Mouse (Mus musculus) intestine, postnatal 0 days (tissue): Measurements from ENCODE around the gene Rspo1. TPM values are rescaled to one million over a fixed set of nuclear protein-coding genes. Genes with fewer than 3 reads are reported as not detected.

ENCODE experiments used
- ATAC-seq: fragments of 200-750 bp; cut with Nextera tagmentation; 2 replicates; pipeline ENCODE4 v1.8.0; 2017; ENCODE audit warnings: mild to moderate bottlenecking, moderate TSS enrichment, moderate library complexity
- H3K27ac ChIP-seq: fragments of 300-500 bp; sonication (generic); 2 replicates; pipeline ENCODE4 v1.5.1; 2014; ENCODE audit warnings: mild to moderate bottlenecking, low read depth, low read length, moderate library complexity
- H3K27me3 ChIP-seq: fragments of 300-500 bp; sonication (generic); replicated peaks from 2 replicates; pipeline ENCODE4 v1.6.1; 2014; ENCODE audit warnings: low read length, mixed read lengths; ENCODE audit not compliant: control insufficient read depth, insufficient read depth
- H3K36me3 ChIP-seq: fragments of 300-500 bp; sonication (generic); 2 replicates; pipeline ENCODE4 v1.6.1; 2014; ENCODE audit warnings: mild to moderate bottlenecking, moderate library complexity; ENCODE audit not compliant: control insufficient read depth, insufficient read depth
- H3K4me1 ChIP-seq: fragments of 300-500 bp; sonication (generic); replicated peaks from 2 replicates; pipeline ENCODE4 v1.6.1; 2014; ENCODE audit warnings: antibody characterized with exemption, low read length, mixed read lengths; ENCODE audit not compliant: control insufficient read depth, insufficient read depth
- H3K4me2 ChIP-seq: fragments of 300-500 bp; sonication (generic); replicated peaks from 2 replicates; pipeline ENCODE4 v1.6.1; 2014; ENCODE audit warnings: low read depth, mild to moderate bottlenecking, moderate library complexity
- H3K4me3 ChIP-seq: fragments of 300-500 bp; sonication (generic); 2 replicates; pipeline ENCODE4 v1.5.1; 2014; ENCODE audit warnings: low read depth, low read length
- H3K9ac ChIP-seq: fragments of 300-500 bp; sonication (generic); 2 replicates; pipeline ENCODE4 v1.6.1; 2014; ENCODE audit warnings: mild to moderate bottlenecking, low read depth, low read length
- H3K9me3 ChIP-seq: fragments of 300-500 bp; sonication (generic); 2 replicates; pipeline ENCODE4 v1.6.1; 2016; ENCODE audit warnings: mixed run types; ENCODE audit not compliant: control insufficient read depth
- CTCF ChIP-seq: sonication (generic); IDR thresholded peaks from 2 replicates; pipeline ENCODE4 v1.5.1; 2016; ENCODE audit warnings: low read depth, mild to moderate bottlenecking, control low read depth, antibody characterized with exemption, moderate library complexity
- WGBS: fragments of 180-500 bp; shearing (Covaris S2); extraction: QIAGEN DNeasy Blood & Tissue Kit; methylation state at CpG from one replicate; pipeline ENCODE4 v1.1.7; 2014; 5-methylcytosine and 5-hydroxymethylcytosine counted together
- polyA plus RNA-seq: library from polyadenylated mRNA; unstranded; fragments of >200 nt; fragmentation: Nextera tagmentation; extraction: Ambion mirVana; gene quantifications from 2 replicates; pipeline ENCODE4 v1.2.1, GENCODE M21; 2015

The Rspo1 gene
- polyA plus RNA-seq, 1 experiment from 2014 or later: 5.7 TPM

DNA sequence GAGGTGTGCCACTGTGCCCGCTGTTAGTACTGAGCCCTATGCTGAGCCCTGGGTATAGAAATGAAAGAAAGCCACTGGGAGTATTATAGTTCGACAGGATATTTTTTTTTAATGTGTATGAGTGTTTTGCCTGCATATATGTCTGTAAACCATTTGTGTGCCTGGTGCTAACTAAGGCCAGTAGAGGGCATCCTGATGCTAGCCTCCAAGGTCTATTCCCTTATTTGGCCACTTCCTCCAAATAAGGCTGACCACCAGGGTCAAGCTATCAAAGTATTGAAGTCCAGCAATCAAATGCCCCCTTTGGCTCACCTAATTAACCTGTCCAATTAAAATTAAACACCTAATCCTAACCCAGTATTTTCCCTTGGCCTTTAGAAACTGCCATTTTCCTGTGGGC is 41.3 kb upstream of the Rspo1 start:
- no peaks in the 10 kb centered on the region for H3K4me1 ChIP-seq
- H3K9ac ChIP-seq: no peak overlapping the region
- 66% methylated on average over 2 of the region's 2 CpGs for WGBS
- H3K36me3 ChIP-seq: peaks cover 18% of the 10 kb centered on the region; the same call in 1 of the 2 replicates
- TF ChIP-seq CTCF: peak; percentile 68
- no peak for ATAC-seq
- no peak overlapping the region for H3K4me2 ChIP-seq
- H3K9me3 ChIP-seq: no peaks in the 10 kb centered on the region
- H3K4me3 ChIP-seq: no peak overlapping the region
- H3K27me3 ChIP-seq: no peaks in the 10 kb centered on the region
- no peak overlapping the region for H3K27ac ChIP-seq

- ATAC-seq: no peak
- no peaks in the 10 kb centered on the region for H3K4me1 ChIP-seq
- 88% methylated on average over 3 of the region's 3 CpGs for WGBS
- H3K36me3 ChIP-seq: no peaks in the 10 kb centered on the region
- no peak overlapping the region for H3K4me3 ChIP-seq
- H3K9me3 ChIP-seq: no peaks in the 10 kb centered on the region
- no peak for TF ChIP-seq CTCF
- H3K27ac ChIP-seq: no peak overlapping the region
- no peaks in the 10 kb centered on the region for H3K27me3 ChIP-seq
- no peak overlapping the region for H3K9ac ChIP-seq
- no peak overlapping the region for H3K4me2 ChIP-seq
Observed at GRCm38 (mm10) chr4:124949488-124949887, 36.7 kb upstream of the Rspo1 start.

- no peaks in the 10 kb centered on the region for H3K9me3 ChIP-seq
- ATAC-seq: no peak
- H3K27ac ChIP-seq: no peak overlapping the region
- no peaks in the 10 kb centered on the region for H3K4me1 ChIP-seq
- H3K9ac ChIP-seq: no peak overlapping the region
- H3K27me3 ChIP-seq: no peaks in the 10 kb centered on the region
- no peak overlapping the region; the same call in 1 of the 2 replicates for H3K4me2 ChIP-seq
- no peak for TF ChIP-seq CTCF
- H3K36me3 ChIP-seq: no peaks in the 10 kb centered on the region
- H3K4me3 ChIP-seq: no peak overlapping the region
- WGBS: 40% methylated on average over 21 of the region's 21 CpGs
Observed at GRCm38 (mm10) chr4:124950181-124951035, 35.8 kb upstream of the Rspo1 start.

DNA sequence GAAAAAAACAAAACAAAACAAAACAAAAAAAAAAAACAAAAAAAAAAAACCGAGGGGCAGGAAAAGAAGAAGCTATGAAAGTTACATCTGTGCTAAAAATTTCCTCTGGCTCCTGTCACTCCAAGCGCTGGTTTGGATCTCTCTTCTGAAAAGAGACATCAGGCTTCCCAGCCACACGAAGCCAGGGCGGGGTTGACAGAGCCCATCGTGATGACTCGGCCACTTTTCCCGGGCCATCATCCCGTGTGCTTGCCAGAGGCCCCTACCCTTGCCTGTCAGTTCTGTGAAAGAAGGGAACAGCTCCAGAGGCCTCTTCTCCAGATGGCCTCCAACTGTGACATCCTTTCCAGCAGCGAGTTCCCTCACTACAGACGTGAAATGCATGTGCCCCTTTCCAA is 35.2 kb upstream of the Rspo1 start:
- 32% methylated on average over 10 of the region's 10 CpGs for WGBS

GRCm38 (mm10) chr4:124953546-124953945 is 32.7 kb upstream of the Rspo1 start:
- WGBS: 54% methylated on average over 4 of the region's 4 CpGs
- no peaks in the 10 kb centered on the region for H3K36me3 ChIP-seq
- H3K4me2 ChIP-seq: no peak overlapping the region
- no peak overlapping the region for H3K27ac ChIP-seq
- no peak overlapping the region for H3K9ac ChIP-seq
- no peak for ATAC-seq
- no peaks in the 10 kb centered on the region for H3K27me3 ChIP-seq
- H3K9me3 ChIP-seq: no peaks in the 10 kb centered on the region
- no peak overlapping the region for H3K4me3 ChIP-seq
- TF ChIP-seq CTCF: no peak
- H3K4me1 ChIP-seq: no peaks in the 10 kb centered on the region

More for the DNA sequence above, 35.2 kb upstream of the Rspo1 start:
- Histone ChIP-seq H3K27me3 (no peaks in the 10 kb centered on the region), H3K4me2 (no peak overlapping the region), H3K36me3 (no peaks in the 10 kb centered on the region), H3K27ac (no peak overlapping the region), H3K4me1 (no peaks in the 10 kb centered on the region), H3K9me3 (no peaks in the 10 kb centered on the region), H3K9ac (no peak overlapping the region), H3K4me3 (no peak overlapping the region)
- no peak for TF ChIP-seq CTCF
- no peak for ATAC-seq

GRCm38 (mm10) chr4:124957284-124957683 is 28.9 kb upstream of the Rspo1 start:
- no peak for ATAC-seq
- no peak overlapping the region for H3K4me2 ChIP-seq
- 74% methylated on average over 2 of the region's 2 CpGs for WGBS

More at GRCm38 (mm10) chr4:124957284-124957683, 28.9 kb upstream of the Rspo1 start:
- no peak overlapping the region for H3K9ac ChIP-seq
- no peaks in the 10 kb centered on the region for H3K27me3 ChIP-seq
- no peaks in the 10 kb centered on the region for H3K4me1 ChIP-seq
- no peak for TF ChIP-seq CTCF
- no peaks in the 10 kb centered on the region for H3K36me3 ChIP-seq
- H3K9me3 ChIP-seq: no peaks in the 10 kb centered on the region
- H3K27ac ChIP-seq: no peak overlapping the region
- no peak overlapping the region for H3K4me3 ChIP-seq
